Mouse (Mus musculus): Measurements from ENCODE around the gene Ctsz.

GRCm38 (mm10) chr2:174453681-174454080, 14.8 kb upstream of the Ctsz start:
- TF ChIP-seq EP300 (IDR thresholded peaks at IDR 0.05; ENCODE audit: low read depth) (peak; percentile 93), CTCF (IDR thresholded peaks at IDR 0.05; ENCODE audit: low read depth) (peak; percentile 92)
